Mouse (Mus musculus) hindbrain, embryonic 15.5 days (tissue): Measurements from ENCODE around the gene Polk. TPM values are rescaled to one million over a fixed set of nuclear protein-coding genes. Genes with fewer than 3 reads are reported as not detected.

Source experiments
- ATAC-seq: fragments of 200-750 bp; cut with Nextera tagmentation; 2 replicates; pipeline ENCODE4 v1.8.0; 2017; ENCODE audit warnings: low read depth, moderate number of reproducible peaks, moderate TSS enrichment; ENCODE audit not compliant: low FRiP score
- H3K27ac ChIP-seq: fragments of 300-500 bp; sonication (generic); replicated peaks from 2 replicates; pipeline ENCODE4 v1.5.1; 2015; ENCODE audit warnings: mild to moderate bottlenecking, inconsistent platforms
- H3K27me3 ChIP-seq: fragments of 300-500 bp; sonication (generic); 2 replicates; pipeline ENCODE4 v1.6.1; 2015; ENCODE audit warnings: control low read depth, inconsistent platforms
- H3K36me3 ChIP-seq: fragments of 300-500 bp; sonication (generic); 2 replicates; pipeline ENCODE4 v1.6.1; 2015; ENCODE audit warnings: control low read depth, inconsistent platforms
- H3K4me1 ChIP-seq: fragments of 300-500 bp; sonication (generic); replicated peaks from 2 replicates; pipeline ENCODE4 v1.6.1; 2015; ENCODE audit warnings: control low read depth, inconsistent platforms
- H3K4me2 ChIP-seq: fragments of 300-500 bp; sonication (generic); 2 replicates; pipeline ENCODE4 v1.6.1; 2015; ENCODE audit warnings: moderate library complexity, mild to moderate bottlenecking, inconsistent platforms
- H3K4me3 ChIP-seq: fragments of 300-500 bp; sonication (generic); 2 replicates; pipeline ENCODE4 v1.5.1; 2015; ENCODE audit warnings: mild to moderate bottlenecking, inconsistent platforms
- H3K9ac ChIP-seq: fragments of 300-500 bp; sonication (generic); 2 replicates; pipeline ENCODE4 v1.6.1; 2015; ENCODE audit warnings: inconsistent platforms
- H3K9me3 ChIP-seq: fragments of 300-500 bp; sonication (generic); 2 replicates; pipeline ENCODE4 v1.6.1; 2016; ENCODE audit warnings: control low read depth, inconsistent platforms
- WGBS: fragments of 180-500 bp; shearing (Covaris S2); methylation state at CpG from one replicate; pipeline ENCODE4 v1.1.7; 2015; 5-methylcytosine and 5-hydroxymethylcytosine counted together
- polyA plus RNA-seq: library from polyadenylated mRNA; unstranded; fragments of >200 nt; fragmentation: Nextera tagmentation; extraction: Ambion mirVana; gene quantifications from 2 replicates; pipeline ENCODE4 v1.2.1, GENCODE M21; 2015

Polk gene
- polyA plus RNA-seq, 1 experiment from 2014 or later, result 6.9 TPM

GRCm38 (mm10) chr13:96454288-96454687 lies 88.1 kb downstream of the Polk start:
- Histone ChIP-seq H3K4me1 (no peaks in the 10 kb centered on the region), H3K9ac (no peak overlapping the region), H3K27ac (no peak overlapping the region), H3K9me3 (no peaks in the 10 kb centered on the region), H3K4me3 (no peak overlapping the region), H3K36me3 (no peaks in the 10 kb centered on the region), H3K4me2 (no peak overlapping the region), H3K27me3 (no peaks in the 10 kb centered on the region)
- WGBS, result 84% methylated on average over 3 of the region's 3 CpGs
- ATAC-seq, result no peak

GRCm38 (mm10) chr13:96452621-96453020 lies 89.8 kb downstream of the Polk start:
- WGBS, result 96% methylated on average over 3 of the region's 3 CpGs
- Histone ChIP-seq H3K4me1 (no peaks in the 10 kb centered on the region), H3K9ac (no peak overlapping the region), H3K36me3 (no peaks in the 10 kb centered on the region), H3K27me3 (no peaks in the 10 kb centered on the region), H3K4me2 (no peak overlapping the region), H3K9me3 (no peaks in the 10 kb centered on the region), H3K4me3 (no peak overlapping the region), H3K27ac (no peak overlapping the region)
- no peak for ATAC-seq

GRCm38 (mm10) chr13:96451386-96452140 lies 90.8 kb downstream of the Polk start:
- 91% methylated on average over 11 of the region's 11 CpGs for WGBS
- H3K36me3 ChIP-seq, result no peaks in the 10 kb centered on the region
- no peaks in the 10 kb centered on the region for H3K27me3 ChIP-seq
- no peaks in the 10 kb centered on the region for H3K9me3 ChIP-seq
- H3K4me3 ChIP-seq, result no peak overlapping the region
- H3K27ac ChIP-seq, result no peak overlapping the region
- H3K4me1 ChIP-seq, result no peaks in the 10 kb centered on the region
- no peak for ATAC-seq
- no peak overlapping the region for H3K9ac ChIP-seq
- H3K4me2 ChIP-seq, result no peak overlapping the region

- H3K27me3 ChIP-seq, result no peaks in the 10 kb centered on the region
- no peak overlapping the region for H3K4me3 ChIP-seq
- no peaks in the 10 kb centered on the region for H3K36me3 ChIP-seq
- no peak overlapping the region for H3K27ac ChIP-seq
- H3K9me3 ChIP-seq, result no peaks in the 10 kb centered on the region
- ATAC-seq, result no peak
- 94% methylated on average over 7 of the region's 7 CpGs for WGBS
- H3K4me1 ChIP-seq, result no peaks in the 10 kb centered on the region
- H3K9ac ChIP-seq, result no peak overlapping the region
- H3K4me2 ChIP-seq, result no peak overlapping the region
Observed at GRCm38 (mm10) chr13:96450869-96451268, 91.5 kb downstream of the Polk start.

GRCm38 (mm10) chr13:96450205-96450856 lies 92.0 kb downstream of the Polk start:
- no peak overlapping the region for H3K27ac ChIP-seq
- no peaks in the 10 kb centered on the region for H3K27me3 ChIP-seq
- ATAC-seq, result no peak
- H3K4me2 ChIP-seq, result no peak overlapping the region
- no peaks in the 10 kb centered on the region for H3K36me3 ChIP-seq
- H3K9ac ChIP-seq, result no peak overlapping the region
- H3K9me3 ChIP-seq, result no peaks in the 10 kb centered on the region
- H3K4me3 ChIP-seq, result no peak overlapping the region
- H3K4me1 ChIP-seq, result no peaks in the 10 kb centered on the region
- 89% methylated on average over 11 of the region's 11 CpGs for WGBS

GRCm38 (mm10) chr13:96440436-96440835 lies 101.9 kb downstream of the Polk start:
- ATAC-seq, result no peak
- no peaks in the 10 kb centered on the region for H3K4me1 ChIP-seq
- no peaks in the 10 kb centered on the region for H3K36me3 ChIP-seq
- H3K27me3 ChIP-seq, result no peaks in the 10 kb centered on the region
- H3K27ac ChIP-seq, result no peak overlapping the region
- H3K4me3 ChIP-seq, result no peak overlapping the region
- WGBS, result 92% methylated on average over 4 of the region's 4 CpGs
- no peaks in the 10 kb centered on the region for H3K9me3 ChIP-seq
- H3K9ac ChIP-seq, result no peak overlapping the region
- no peak overlapping the region for H3K4me2 ChIP-seq

- no peak for ATAC-seq
- H3K4me1 ChIP-seq, result no peaks in the 10 kb centered on the region
- WGBS, result 95% methylated on average over 1 of the region's 1 CpGs
Observed at GRCm38 (mm10) chr13:96436921-96437320, 105.5 kb downstream of the Polk start.

GRCm38 (mm10) chr13:96435793-96436192 lies 106.6 kb downstream of the Polk start:
- Histone ChIP-seq H3K27ac (no peak overlapping the region), H3K4me3 (no peak overlapping the region), H3K9me3 (no peaks in the 10 kb centered on the region), H3K27me3 (no peaks in the 10 kb centered on the region), H3K9ac (no peak overlapping the region), H3K4me1 (no peaks in the 10 kb centered on the region), H3K4me2 (0 out of 2 replicates have a peak overlapping the region, but pooled peaks have one; percentile 9), H3K36me3 (no peaks in the 10 kb centered on the region)
- WGBS, result 32% methylated on average over 12 of the region's 13 CpGs
- no peak for ATAC-seq

More at GRCm38 (mm10) chr13:96436921-96437320, 105.5 kb downstream of the Polk start:
- H3K36me3 ChIP-seq, result no peaks in the 10 kb centered on the region
- H3K27ac ChIP-seq, result no peak overlapping the region
- H3K9me3 ChIP-seq, result no peaks in the 10 kb centered on the region
- no peaks in the 10 kb centered on the region for H3K27me3 ChIP-seq
- no peak overlapping the region for H3K4me2 ChIP-seq
- H3K9ac ChIP-seq, result no peak overlapping the region
- H3K4me3 ChIP-seq, result no peak overlapping the region

- no peak overlapping the region for H3K4me3 ChIP-seq
Observed at GRCm38 (mm10) chr13:96434899-96435331, 107.5 kb downstream of the Polk start.

GRCm38 (mm10) chr13:96433648-96434190 lies 108.7 kb downstream of the Polk start:
- H3K4me3 ChIP-seq, result no peak overlapping the region
- no peak overlapping the region for H3K27ac ChIP-seq
- H3K36me3 ChIP-seq, result no peaks in the 10 kb centered on the region
- H3K9ac ChIP-seq, result no peak overlapping the region
- no peak for ATAC-seq
- no peaks in the 10 kb centered on the region for H3K4me1 ChIP-seq
- no peaks in the 10 kb centered on the region for H3K27me3 ChIP-seq
- 80% methylated on average over 11 of the region's 11 CpGs for WGBS
- no peaks in the 10 kb centered on the region for H3K9me3 ChIP-seq
- no peak overlapping the region for H3K4me2 ChIP-seq

More at GRCm38 (mm10) chr13:96434899-96435331, 107.5 kb downstream of the Polk start:
- Histone ChIP-seq H3K4me1 (no peaks in the 10 kb centered on the region), H3K27ac (no peak overlapping the region), H3K9ac (no peak overlapping the region), H3K27me3 (no peaks in the 10 kb centered on the region), H3K36me3 (no peaks in the 10 kb centered on the region), H3K4me2 (no peak overlapping the region), H3K9me3 (no peaks in the 10 kb centered on the region)
- no peak for ATAC-seq
- WGBS, result 69% methylated on average over 5 of the region's 5 CpGs

GRCm38 (mm10) chr13:96433041-96433440 lies 109.3 kb downstream of the Polk start:
- Histone ChIP-seq H3K36me3 (no peaks in the 10 kb centered on the region), H3K9ac (no peak overlapping the region), H3K4me3 (no peak overlapping the region), H3K9me3 (no peaks in the 10 kb centered on the region), H3K4me1 (no peaks in the 10 kb centered on the region), H3K4me2 (no peak overlapping the region), H3K27ac (no peak overlapping the region), H3K27me3 (no peaks in the 10 kb centered on the region)
- no peak for ATAC-seq
- whole genome bisulfite sequencing, result 91% methylated on average over 6 of the region's 6 CpGs

GRCm38 (mm10) chr13:96432376-96432811 lies 110.0 kb downstream of the Polk start:
- Histone ChIP-seq H3K27ac (no peak overlapping the region), H3K9me3 (no peaks in the 10 kb centered on the region), H3K27me3 (no peaks in the 10 kb centered on the region), H3K9ac (no peak overlapping the region), H3K4me2 (no peak overlapping the region), H3K36me3 (no peaks in the 10 kb centered on the region), H3K4me1 (no peaks in the 10 kb centered on the region), H3K4me3 (no peak overlapping the region)
- WGBS, result 59% methylated on average over 3 of the region's 3 CpGs
- ATAC-seq, result no peak
